Mouse (Mus musculus) C2C12 (cell line): ENCODE measurements at regions not wholly inside any gene's neighbourhood (a gene's known extent, or its start where the extent isn't known, plus 50 kb on each side); places are given as distances from the start of the nearest gene placed in this dataset.

Experiments
- H3K27me3 ChIP-seq: one replicate; pipeline ENCODE4 v1.6.1; 2011; ENCODE audit not compliant: control insufficient read depth, insufficient read depth, insufficient read length
- H3K36me3 ChIP-seq: one replicate; pipeline ENCODE4 v1.6.1; 2011; ENCODE audit not compliant: control insufficient read depth, insufficient read depth
- H3K4me3 ChIP-seq: one replicate; pipeline ENCODE4 v1.5.1; 2011; ENCODE audit warnings: mild to moderate bottlenecking, control low read depth; ENCODE audit not compliant: poor library complexity, insufficient read depth, severe bottlenecking
- H3K79me2 ChIP-seq: one replicate; pipeline ENCODE4 v1.6.1; 2011; ENCODE audit not compliant: control insufficient read depth, insufficient read depth
- H3K79me3 ChIP-seq: one replicate; pipeline ENCODE4 v1.6.1; 2011; ENCODE audit warnings: low read depth, control low read depth
- H3ac ChIP-seq: one replicate; pipeline ENCODE3; 2011; ENCODE audit warnings: low read depth; ENCODE audit not compliant: control insufficient read depth, insufficient read length
- CEBPB ChIP-seq: IDR thresholded peaks from one replicate; pipeline ENCODE4 v1.6.1; 2011; ENCODE audit warnings: low read depth, mild to moderate bottlenecking, control low read depth, moderate library complexity
- CTCF ChIP-seq: IDR thresholded peaks from one replicate; pipeline ENCODE4 v1.5.1; 2011; ENCODE audit not compliant: control insufficient read depth, insufficient read depth, insufficient read length
- FOSL1 ChIP-seq: IDR thresholded peaks from one replicate; pipeline ENCODE4 v1.8.0; 2011; ENCODE audit warnings: mild to moderate bottlenecking, low read length; ENCODE audit not compliant: poor library complexity, insufficient read depth, severe bottlenecking
- MAX ChIP-seq: IDR thresholded peaks from one replicate; pipeline ENCODE4 v1.6.1; 2011; ENCODE audit warnings: mild to moderate bottlenecking, control low read depth
- MYOD1 ChIP-seq: IDR thresholded peaks from one replicate; pipeline ENCODE4 v1.6.1; 2011; ENCODE audit warnings: low read depth; ENCODE audit not compliant: control insufficient read depth, insufficient read length
- MYOG ChIP-seq: IDR thresholded peaks from one replicate; pipeline ENCODE4 v1.6.1; 2011; ENCODE audit not compliant: control insufficient read depth, insufficient read length; ENCODE audit errors: extremely low read depth
- USF1 ChIP-seq: IDR thresholded peaks from one replicate; pipeline ENCODE4 v1.6.1; 2011; ENCODE audit warnings: low read depth, mild to moderate bottlenecking, control low read depth, moderate library complexity

- TF ChIP-seq MYOG: no peak
- TF ChIP-seq FOSL1: no peak
- TF ChIP-seq MYOD1: no peak
- no peaks in the 10 kb centered on the region for H3K36me3 ChIP-seq
- no peak overlapping the region for H3ac ChIP-seq
- no peaks in the 10 kb centered on the region for H3K79me3 ChIP-seq
- H3K79me2 ChIP-seq: no peaks in the 10 kb centered on the region
- no peaks in the 10 kb centered on the region for H3K27me3 ChIP-seq
- H3K4me3 ChIP-seq: no peak overlapping the region
These were observed 92.5 kb upstream of the Kcnd3 start for GRCm38 (mm10) chr3:105359636-105360035.

DNA sequence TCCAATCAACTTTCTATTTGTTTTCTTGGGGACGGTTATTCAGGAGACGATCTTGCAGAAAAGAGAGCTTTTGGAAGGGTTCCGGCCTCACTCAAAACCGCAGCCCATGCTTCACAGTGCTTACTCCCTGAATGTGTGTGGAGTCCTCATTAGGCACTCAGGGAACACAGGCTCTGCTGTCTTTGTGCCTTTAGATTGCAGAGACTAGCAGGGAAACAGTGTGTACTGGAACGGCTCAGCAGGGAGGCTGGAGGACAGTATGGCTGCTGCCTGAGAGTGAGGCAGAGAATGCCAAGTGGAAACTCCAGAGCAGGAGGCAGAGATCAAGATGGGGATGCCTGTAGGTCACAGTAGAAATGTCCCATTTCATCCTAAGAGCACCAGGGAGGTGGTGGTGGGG, 87.4 kb upstream of the Kcnd3 start:
- Histone ChIP-seq H3ac (no peak overlapping the region), H3K27me3 (peaks cover 7% of the 10 kb centered on the region), H3K36me3 (no peaks in the 10 kb centered on the region), H3K79me3 (no peaks in the 10 kb centered on the region), H3K4me3 (no peak overlapping the region), H3K79me2 (no peaks in the 10 kb centered on the region)
- no peak for TF ChIP-seq MAX
- TF ChIP-seq MYOD1: no peak
- no peak for TF ChIP-seq CEBPB

GRCm38 (mm10) chr3:105366806-105367205, 85.3 kb upstream of the Kcnd3 start:
- peaks cover 7% of the 10 kb centered on the region for H3K27me3 ChIP-seq
- H3K79me2 ChIP-seq: no peaks in the 10 kb centered on the region
- no peak overlapping the region for H3ac ChIP-seq
- no peaks in the 10 kb centered on the region for H3K36me3 ChIP-seq
- TF ChIP-seq MYOG (no peak), FOSL1 (no peak), MYOD1 (no peak), CEBPB (no peak), CTCF (no peak), USF1 (no peak), MAX (no peak)
- H3K4me3 ChIP-seq: no peak overlapping the region
- H3K79me3 ChIP-seq: no peaks in the 10 kb centered on the region

DNA sequence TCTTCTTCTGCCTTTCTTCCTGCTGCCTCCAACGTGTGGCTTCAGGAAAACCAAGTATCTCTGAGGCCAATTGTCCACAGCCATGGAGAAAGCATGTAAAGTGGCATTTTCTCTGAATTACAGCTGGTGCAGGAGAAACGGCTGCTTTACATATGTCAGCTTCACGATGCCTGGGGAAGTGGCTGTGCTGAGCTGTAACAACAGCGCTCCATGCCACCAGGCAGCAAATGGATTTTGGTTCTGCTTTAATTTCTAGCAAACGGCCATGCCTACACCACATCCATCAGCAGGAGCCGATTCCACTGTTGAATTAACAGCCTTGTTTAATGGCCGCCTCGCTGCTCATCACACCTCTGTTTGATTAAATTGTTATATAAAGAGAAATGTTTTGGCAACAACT, 84.2 kb upstream of the Kcnd3 start:
- no peaks in the 10 kb centered on the region for H3K36me3 ChIP-seq
- TF ChIP-seq MYOD1 (no peak), FOSL1 (no peak), USF1 (no peak), CEBPB (no peak), MAX (no peak), CTCF (no peak)
- H3K79me3 ChIP-seq: no peaks in the 10 kb centered on the region
- no peak overlapping the region for H3K4me3 ChIP-seq
- no peaks in the 10 kb centered on the region for H3K79me2 ChIP-seq
- peaks cover 7% of the 10 kb centered on the region for H3K27me3 ChIP-seq
- no peak overlapping the region for H3ac ChIP-seq

GRCm38 (mm10) chr3:105372371-105372828, 79.7 kb upstream of the Kcnd3 start:
- Histone ChIP-seq H3K27me3 (peaks cover 6% of the 10 kb centered on the region), H3K4me3 (no peak overlapping the region), H3K79me3 (no peaks in the 10 kb centered on the region), H3K36me3 (no peaks in the 10 kb centered on the region), H3ac (no peak overlapping the region), H3K79me2 (no peaks in the 10 kb centered on the region)
- TF ChIP-seq USF1: no peak
- TF ChIP-seq MYOG: no peak
- no peak for TF ChIP-seq FOSL1
- no peak for TF ChIP-seq MYOD1
- no peak for TF ChIP-seq CEBPB
- TF ChIP-seq CTCF: no peak
- TF ChIP-seq MAX: no peak

- H3K79me2 ChIP-seq: no peaks in the 10 kb centered on the region
- no peak overlapping the region for H3K4me3 ChIP-seq
- TF ChIP-seq MYOG (no peak), CEBPB (no peak), CTCF (no peak), FOSL1 (no peak), MYOD1 (no peak), MAX (no peak), USF1 (no peak)
- H3K27me3 ChIP-seq: no peaks in the 10 kb centered on the region
- no peak overlapping the region for H3ac ChIP-seq
- no peaks in the 10 kb centered on the region for H3K79me3 ChIP-seq
- H3K36me3 ChIP-seq: no peaks in the 10 kb centered on the region
These were observed 77.8 kb upstream of the Kcnd3 start for GRCm38 (mm10) chr3:105374306-105374705.
